Mouse (Mus musculus) liver, embryonic 14.5 days (tissue): Measurements from ENCODE around the gene Slc6a11.

Source experiments
- CTCF ChIP-seq: IDR thresholded peaks from 2 replicates; pipeline ENCODE4 v1.5.1; 2016; ENCODE audit warnings: antibody characterized with exemption, low read depth, control low read depth
- EP300 ChIP-seq: IDR thresholded peaks from 2 replicates; pipeline ENCODE4 v1.6.1; 2016; ENCODE audit warnings: antibody characterized with exemption, low read depth

DNA sequence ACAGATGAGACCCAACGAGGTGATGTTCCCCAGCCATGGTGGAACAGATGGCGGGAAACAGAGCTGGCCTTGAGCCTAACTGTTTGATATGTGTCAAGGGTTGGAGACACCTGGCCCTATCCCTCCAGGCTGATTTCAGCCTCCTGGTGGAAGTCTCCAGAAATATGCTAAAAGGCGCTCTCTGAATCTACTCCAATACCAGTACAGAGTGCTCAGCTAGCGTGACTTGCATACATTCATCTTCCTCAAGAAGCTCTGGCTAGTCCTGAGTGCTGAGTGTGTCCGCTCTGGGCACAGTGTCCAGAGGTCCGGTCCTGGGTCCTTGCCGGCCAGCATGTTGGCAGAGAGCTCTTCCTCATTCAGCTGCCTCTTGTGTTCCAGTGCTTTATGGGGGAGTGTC, 27.8 kb downstream of the Slc6a11 start:
- TF ChIP-seq CTCF (no peak), EP300 (no peak)
